Comparison of ENCODE assay signal across 8 mouse cellular contexts in genomic region chr1:156939251-156940141, GRCm38 (mm10). TPM values are rescaled to one million over a fixed set of nuclear protein-coding genes. Genes with fewer than 3 reads are reported as not detected.
DNase-seq lines count a peak whose midpoint lies in the region; ATAC-seq and TF ChIP-seq lines count a peak whose summit lies in the region.

Gene Ralgps2, minus strand, starts transcription at chr1:156939626.

- TF ChIP-seq EP300 in ES-Bruce4 (IDR thresholded peaks at IDR 0.05; ENCODE audit: insufficient read depth, low read depth, low read length), result no peak

- no peaks in the 10 kb centered on the region; the same call in 1 of the 2 replicates for H3K27me3 ChIP-seq in ES-Bruce4 (ENCODE audit: control insufficient read depth, insufficient read depth, low read length, poor library complexity, severe bottlenecking)
- peaks cover 3% of the 10 kb centered on the region; the same call in 1 of the 2 replicates for H3K27me3 ChIP-seq in forebrain, embryonic 13.5 days
- H3K27me3 ChIP-seq in lung, embryonic 15.5 days, result no peaks in the 10 kb centered on the region

- H3K4me2 ChIP-seq in forebrain, embryonic 13.5 days, result peak within 1 kb of the TSS; percentile 80
- peak within 1 kb of the TSS; percentile 95 for H3K4me2 ChIP-seq in lung, embryonic 15.5 days

- peak within 1 kb of the TSS; percentile 94 for H3K9ac ChIP-seq in ES-Bruce4 (ENCODE audit: low read depth, poor library complexity, severe bottlenecking)
- H3K9ac ChIP-seq in forebrain, embryonic 13.5 days, result peak within 1 kb of the TSS; percentile 96
- H3K9ac ChIP-seq in lung, embryonic 15.5 days, result peak within 1 kb of the TSS; percentile 90

- TF ChIP-seq POLR2A in ES-Bruce4 (IDR thresholded peaks at IDR 0.05; ENCODE audit: insufficient read depth, low read length), result no peak
- TF ChIP-seq POLR2A in olfactory bulb, adult 2 months (IDR thresholded peaks at IDR 0.05; ENCODE audit: insufficient read depth, low read depth, low read length), result peak; percentile 81

- no peak for TF ChIP-seq CTCF in ES-Bruce4 (IDR thresholded peaks at IDR 0.05; ENCODE audit: low read depth, low read length)
- TF ChIP-seq CTCF in olfactory bulb, adult 2 months (IDR thresholded peaks at IDR 0.05; ENCODE audit: insufficient read depth, low read depth, low read length), result no peak

- peak; percentile 87 for ATAC-seq in forebrain, embryonic 13.5 days
- peak; percentile 87 for ATAC-seq in lung, embryonic 15.5 days (ENCODE audit: borderline replicate concordance, extremely low read depth, low FRiP score, low TSS enrichment)

- H3K9me3 ChIP-seq in ES-Bruce4 (replicated peaks; ENCODE audit: control insufficient read depth, insufficient read depth, low read length, poor library complexity, severe bottlenecking), result no peaks in the 10 kb centered on the region
- no peaks in the 10 kb centered on the region for H3K9me3 ChIP-seq in forebrain, embryonic 13.5 days (replicated peaks)
- H3K9me3 ChIP-seq in lung, embryonic 15.5 days, result no peaks in the 10 kb centered on the region

- peaks cover 5% of the 10 kb centered on the region for H3K4me1 ChIP-seq in ES-Bruce4 (ENCODE audit: control insufficient read depth, insufficient read depth, low read length)
- H3K4me1 ChIP-seq in forebrain, embryonic 13.5 days, result peaks cover 20% of the 10 kb centered on the region
- H3K4me1 ChIP-seq in lung, embryonic 15.5 days, result peaks cover 12% of the 10 kb centered on the region; the same call in 1 of the 2 replicates
- peaks cover 3% of the 10 kb centered on the region; the same call in 1 of the 2 replicates for H3K4me1 ChIP-seq in olfactory bulb, adult 2 months (ENCODE audit: control insufficient read depth, insufficient read depth, low read length)

- H3K4me3 ChIP-seq in ES-Bruce4 (ENCODE audit: low read depth, low read length), result peak within 1 kb of the TSS; percentile 90
- peak within 1 kb of the TSS; percentile 93 for H3K4me3 ChIP-seq in forebrain, embryonic 13.5 days
- peak within 1 kb of the TSS; percentile 98 for H3K4me3 ChIP-seq in lung, embryonic 15.5 days
- peak within 1 kb of the TSS; percentile 99 for H3K4me3 ChIP-seq in olfactory bulb, adult 2 months (ENCODE audit: insufficient read depth, low read depth, low read length)

- no peaks in the 10 kb centered on the region for H3K36me3 ChIP-seq in ES-Bruce4 (ENCODE audit: control insufficient read depth, insufficient read depth, low read length, poor library complexity, severe bottlenecking)
- no peaks in the 10 kb centered on the region for H3K36me3 ChIP-seq in forebrain, embryonic 13.5 days (ENCODE audit: poor library complexity, severe bottlenecking)
- H3K36me3 ChIP-seq in lung, embryonic 15.5 days, result no peaks in the 10 kb centered on the region

- peak; percentile 36 for DNase-seq in brain, embryonic 18.5 days (ENCODE audit: low read depth, low spot score)
- peak; percentile 61 for DNase-seq in heart, postnatal 4 days
- DNase-seq in layer of hippocampus, adult 8-10 months (ENCODE audit: low spot score in 2 of 2), result peak in 1 of 2 experiments; percentile 45
- DNase-seq in thymus, postnatal 0 days (ENCODE audit: low spot score), result peak; percentile 85

- under 1% methylated on average over 84 of the region's 124 CpGs for WGBS in forebrain, embryonic 13.5 days
- WGBS in lung, embryonic 15.5 days, result under 1% methylated on average over 106 of the region's 124 CpGs
- 2% methylated on average over 121 of the region's 124 CpGs for WGBS in olfactory bulb, adult 2 months

- peak within 1 kb of the TSS; percentile 60 for H3K27ac ChIP-seq in ES-Bruce4 (ENCODE audit: insufficient read depth, low read length)
- H3K27ac ChIP-seq in forebrain, embryonic 13.5 days, result peak within 1 kb of the TSS; percentile 97
- peak within 1 kb of the TSS; percentile 81 for H3K27ac ChIP-seq in lung, embryonic 15.5 days
- H3K27ac ChIP-seq in olfactory bulb, adult 2 months (ENCODE audit: insufficient read depth, low read depth, low read length), result peak within 1 kb of the TSS; percentile 81

RNA-seq across cellular contexts. Expression of gene Ralgps2, which starts in this region (rescaled TPM):
- 50.5 and 65.8 TPM in 2 replicates for polyA plus RNA-seq in ES-Bruce4 (2011; ENCODE audit: insufficient read depth, insufficient read length, low read depth, missing spikeins)
- polyA plus RNA-seq in forebrain, embryonic 13.5 days (2015; fragmentation: Nextera tagmentation; extraction: Ambion mirVana), result 123 and 133 TPM in 2 replicates
- total RNA-seq in heart, postnatal 4 days (2021), result 10 to 100 TPM; 32.3 to 39.3 TPM
- total RNA-seq in layer of hippocampus, adult 8-10 months (2022), result 10 to 100 TPM; 53.1 to 76.0 (median 68.5) TPM
- 70.1 and 83.0 TPM in 2 replicates for polyA plus RNA-seq in lung, embryonic 15.5 days (2015; fragmentation: Nextera tagmentation; extraction: Ambion mirVana)
- not detected in 2 replicates for polyA plus RNA-seq in olfactory bulb, adult 2 months (2012; ENCODE audit: insufficient read depth, insufficient read length, low replicate concordance, missing spikeins)
- 109 and 131 TPM in 2 replicates for polyA plus RNA-seq in thymus, postnatal 0 days (2015; fragmentation: Nextera tagmentation; extraction: Ambion mirVana)
